Mouse (Mus musculus) thymus, adult 18-20 months (tissue): Measurements from ENCODE around the gene Pip5k1b.
A peak's percentile ranks its signal among the peaks of the same experiment; 100 is the strongest.

Experiments used
- DNase-seq, 2 experiments: peaks; one replicate each; pipeline ENCODE4 v3.0.0; 2022; ENCODE audit warnings: mixed read lengths in 2 of 2

Gene Pip5k1b

DNA sequence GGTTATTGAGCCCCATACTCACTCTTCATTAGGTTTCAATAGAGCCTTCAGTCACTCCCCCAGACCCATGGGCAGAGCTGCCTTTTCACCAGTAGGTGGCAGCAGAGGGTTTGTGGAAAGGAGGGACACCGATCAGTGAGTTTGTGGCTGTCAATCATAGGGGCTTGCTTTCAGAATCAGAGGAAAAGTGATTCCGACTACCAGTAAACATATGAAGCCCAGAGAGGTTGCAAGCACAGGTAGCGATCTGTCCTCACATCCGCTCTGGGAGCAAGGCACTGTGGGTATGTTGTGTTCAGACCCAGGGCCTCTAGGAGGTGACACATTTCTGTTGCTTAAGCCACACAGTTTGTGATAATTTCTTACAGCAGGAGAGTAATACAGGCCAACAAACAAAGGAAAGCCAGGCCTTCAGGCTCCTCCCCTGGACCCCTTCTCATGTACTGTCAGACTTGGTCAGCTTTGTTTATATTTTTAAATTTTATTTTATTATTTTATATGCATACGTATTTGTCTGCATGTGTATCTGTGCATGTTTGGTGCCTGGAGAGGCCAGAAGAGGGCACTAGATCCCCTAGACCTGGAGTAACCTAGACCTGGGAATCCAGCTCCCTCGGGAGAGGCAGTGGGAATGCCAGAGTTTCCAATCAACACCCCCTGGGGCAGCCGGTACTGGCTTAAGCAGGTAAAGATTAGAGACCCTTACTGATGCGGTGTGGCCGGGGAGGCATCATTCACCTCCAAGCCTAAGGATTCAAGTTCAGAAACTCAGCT is 254.5 kb downstream of the Pip5k1b start:
- peak; percentile 37 to 57 for DNase-seq

DNA sequence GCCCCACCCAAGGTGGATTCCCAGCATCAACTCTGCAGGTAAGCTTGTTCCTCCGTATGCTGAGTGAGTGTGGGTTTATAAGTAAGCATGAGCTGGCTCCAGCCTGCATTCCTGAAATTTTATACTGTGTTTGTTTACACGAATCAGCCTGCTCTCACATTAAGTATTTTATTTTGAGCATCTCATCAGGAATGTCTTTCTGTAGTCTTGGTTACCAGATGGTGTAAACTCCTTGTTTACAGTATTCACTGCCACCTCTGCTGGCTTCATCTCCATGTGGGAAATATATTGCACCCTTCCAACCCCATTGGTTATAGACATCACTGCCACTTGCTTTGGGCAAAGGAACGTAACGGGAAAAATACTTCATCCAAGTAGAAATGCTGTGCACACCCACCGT is 262.1 kb downstream of the Pip5k1b start:
- no peak for DNase-seq

DNA sequence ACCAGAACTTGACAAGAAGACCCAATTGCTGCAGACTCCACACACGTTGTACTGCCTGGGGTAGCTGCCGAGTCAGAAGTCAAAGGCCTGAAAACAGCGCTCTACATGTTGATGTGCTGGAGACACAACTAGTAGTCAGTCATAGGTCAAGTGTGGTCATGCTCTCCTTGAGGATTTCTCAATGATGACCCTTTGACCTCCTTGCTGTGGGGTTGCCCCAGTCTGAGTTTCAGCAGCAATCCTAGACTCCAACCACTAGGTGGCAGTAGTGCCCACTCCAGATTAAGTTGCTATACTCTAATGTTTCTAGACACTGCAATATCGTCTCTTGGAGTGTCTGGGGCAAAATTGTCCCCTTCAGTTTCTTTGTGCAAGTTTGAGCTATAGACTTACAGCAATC is 271.5 kb downstream of the Pip5k1b start:
- DNase-seq, result no peak

DNA sequence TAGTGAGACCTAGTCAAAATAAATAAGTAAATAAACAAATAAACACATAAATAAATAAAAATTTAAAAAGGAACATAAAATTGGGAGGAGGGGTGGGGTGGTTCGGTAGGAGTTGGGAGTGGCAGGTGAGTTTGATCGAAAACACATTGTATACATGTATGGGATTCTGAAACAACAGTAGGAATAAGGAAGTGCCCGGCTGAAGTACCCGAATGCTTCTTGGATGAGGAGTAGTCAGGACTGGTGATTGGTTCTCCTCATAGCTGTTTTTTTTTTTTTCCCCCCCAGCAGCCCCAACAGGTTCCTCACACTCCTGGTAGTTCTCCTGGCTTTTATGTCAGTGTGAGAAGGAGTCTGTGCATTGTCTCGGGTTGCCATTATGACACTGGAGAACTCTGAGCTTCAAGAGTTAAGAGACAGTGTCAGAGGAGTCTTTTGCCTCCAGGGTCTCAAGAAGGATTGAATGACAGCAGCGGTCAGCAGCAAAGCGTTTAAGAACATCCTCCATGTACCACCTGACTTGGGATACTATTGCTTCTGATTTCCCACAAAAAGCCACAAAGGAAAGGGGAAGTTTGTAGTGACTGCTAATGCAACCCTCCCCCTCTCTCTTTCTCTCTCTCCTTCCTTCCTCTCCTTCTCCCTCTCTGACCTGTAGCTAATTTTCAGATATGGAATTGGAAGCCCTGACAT is 274.2 kb downstream of the Pip5k1b start:
- no peak for DNase-seq

DNA sequence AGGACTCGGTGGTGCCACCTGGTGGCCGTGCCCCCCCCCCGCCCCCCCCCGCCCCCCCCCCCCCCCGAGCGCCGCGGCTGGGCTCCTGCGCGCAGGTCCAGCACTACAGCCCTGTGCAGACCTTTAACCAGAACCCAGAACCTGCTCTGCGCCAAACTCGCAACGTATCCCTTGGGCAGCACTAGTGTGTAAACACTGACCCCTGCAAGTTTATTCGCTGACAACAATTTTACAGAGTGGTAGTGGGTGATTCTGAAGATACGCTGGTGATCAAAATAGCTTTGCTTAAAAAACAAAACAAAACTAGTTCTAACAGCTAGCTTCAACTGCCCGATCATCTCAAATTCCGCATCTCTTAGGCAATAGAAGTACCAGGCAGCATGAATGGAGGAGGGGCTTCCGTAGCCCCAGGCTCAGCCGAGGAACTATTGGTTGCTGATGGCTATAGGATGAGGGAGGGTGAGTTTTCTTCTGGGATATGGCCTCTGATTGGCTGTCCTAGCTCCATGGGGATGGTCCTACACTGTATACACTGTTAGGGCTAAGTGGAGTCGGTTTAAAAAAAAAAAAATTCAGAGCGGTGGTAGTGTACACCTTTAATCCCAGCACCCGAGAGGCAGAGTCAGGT is 275.0 kb downstream of the Pip5k1b start, which contains the start of gene Fxn:
Gene Fxn, minus strand, starts transcription at position 5 of the 628 bp plus-strand sequence.
- peak in 1 of 2 experiments; percentile 38 for DNase-seq

DNA sequence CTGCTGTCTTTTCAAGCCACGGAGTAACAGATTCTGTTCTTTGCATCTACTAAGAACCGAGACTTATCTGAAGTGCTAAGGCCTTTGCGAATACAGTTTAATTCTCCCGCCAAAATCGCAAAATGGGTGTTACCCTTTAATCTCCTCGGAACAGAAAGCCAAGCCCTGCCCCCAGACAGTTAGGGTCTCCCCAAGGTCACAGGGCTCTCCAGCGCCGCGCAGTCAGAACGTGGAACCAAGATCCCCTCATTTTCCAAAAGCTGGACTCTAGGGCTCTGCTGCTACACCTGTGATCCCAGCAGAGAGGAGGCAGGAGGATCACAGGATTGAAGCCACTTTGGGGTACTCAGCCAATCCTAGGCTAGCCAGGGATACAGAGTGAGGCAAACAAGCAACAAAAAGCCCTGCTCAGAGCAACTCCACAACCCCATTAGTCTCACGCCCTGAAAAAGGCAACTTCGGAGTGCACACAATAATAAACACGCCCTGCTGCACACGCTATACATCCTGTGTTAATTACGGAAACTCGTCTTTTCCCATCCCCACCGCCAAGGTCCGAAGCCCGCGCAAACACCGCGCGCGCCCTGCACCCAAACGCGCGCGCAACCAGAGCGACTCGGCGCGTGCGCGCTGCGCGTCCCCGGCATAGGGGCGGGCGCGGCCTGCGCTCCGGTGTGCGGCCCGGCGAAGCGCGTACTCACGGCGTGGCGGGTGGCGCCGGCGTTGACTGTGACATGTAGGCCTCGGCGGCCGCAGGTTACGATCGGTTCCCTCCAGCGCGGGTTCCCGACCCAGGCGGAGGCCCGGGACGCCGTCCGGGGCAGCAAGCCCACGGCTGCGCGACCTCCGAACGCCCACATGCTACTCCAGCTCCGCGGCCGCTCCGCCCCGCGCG is 275.7 kb downstream of the Pip5k1b start:
- DNase-seq, result peak; percentile 56 to 59

DNA sequence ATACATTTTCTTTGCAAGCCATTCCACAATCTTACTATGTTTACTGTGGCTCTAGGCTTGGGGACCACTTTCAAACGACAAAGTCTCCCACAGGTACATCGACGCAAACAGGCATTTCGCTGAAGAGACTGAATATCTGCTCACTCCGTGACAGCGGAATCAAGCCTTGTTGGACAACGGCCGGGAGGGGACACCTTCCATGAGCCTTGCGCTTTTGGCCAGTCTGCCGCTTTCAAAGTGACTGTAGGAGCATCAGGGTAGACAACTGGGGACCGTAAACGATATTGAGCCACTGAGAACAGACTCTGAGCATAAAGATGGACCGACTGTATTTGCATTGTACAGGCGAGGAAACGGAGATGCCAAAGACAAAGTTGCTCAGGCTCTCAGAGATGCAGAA is 276.8 kb downstream of the Pip5k1b start:
- no peak for DNase-seq

DNA sequence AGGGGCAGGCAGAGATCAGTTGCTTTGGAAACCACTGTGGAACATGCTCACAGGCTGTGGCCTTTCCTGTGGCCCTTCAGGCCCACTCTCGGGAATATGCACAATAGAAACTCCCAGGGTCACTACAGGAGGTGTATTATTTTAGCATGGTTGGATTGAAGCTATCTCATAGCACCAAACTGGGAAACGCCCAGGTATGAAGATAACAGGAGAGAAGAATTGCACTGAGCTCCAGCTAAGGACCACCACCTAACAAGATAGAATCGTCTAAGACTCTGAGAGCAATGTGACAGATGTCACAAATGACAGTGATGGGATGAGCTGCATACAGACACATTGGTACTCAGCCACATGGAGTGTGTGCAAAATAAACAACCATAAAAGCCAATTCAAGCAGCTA is 281.4 kb downstream of the Pip5k1b start:
- no peak for DNase-seq

DNA sequence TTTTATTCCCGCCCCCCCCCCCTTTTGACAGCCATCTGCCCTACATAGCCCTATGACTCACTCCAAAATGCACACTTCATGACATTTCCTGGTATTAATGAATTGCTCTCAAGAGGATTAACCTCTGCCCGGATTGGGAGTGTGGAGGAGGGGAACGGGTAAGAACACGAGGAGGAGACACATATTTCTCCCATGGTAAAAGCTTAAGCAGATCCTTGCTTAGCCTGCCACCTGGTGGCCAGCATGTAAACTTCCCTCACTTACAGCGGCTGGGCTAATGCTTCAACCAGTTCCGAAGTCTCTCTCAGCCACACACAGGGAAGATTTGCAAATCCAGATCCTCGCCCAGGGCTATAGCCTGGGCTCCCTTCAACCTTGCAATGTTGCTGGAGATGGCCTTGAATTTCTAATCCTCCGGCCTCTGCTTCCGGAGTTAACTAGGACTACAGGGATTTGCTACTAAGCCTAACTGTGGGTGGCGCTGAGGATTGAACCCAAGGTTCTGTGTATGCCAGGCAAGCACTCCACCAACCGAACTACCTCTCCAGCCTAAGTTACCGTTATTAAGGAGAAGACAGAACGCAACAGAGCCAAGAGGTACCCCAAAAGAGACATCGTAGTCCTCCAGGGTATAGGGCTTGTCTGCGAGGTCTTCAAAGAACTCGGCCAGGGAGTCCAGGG is 283.8 kb downstream of the Pip5k1b start:
- peak in 1 of 2 experiments; percentile 29 for DNase-seq

DNA sequence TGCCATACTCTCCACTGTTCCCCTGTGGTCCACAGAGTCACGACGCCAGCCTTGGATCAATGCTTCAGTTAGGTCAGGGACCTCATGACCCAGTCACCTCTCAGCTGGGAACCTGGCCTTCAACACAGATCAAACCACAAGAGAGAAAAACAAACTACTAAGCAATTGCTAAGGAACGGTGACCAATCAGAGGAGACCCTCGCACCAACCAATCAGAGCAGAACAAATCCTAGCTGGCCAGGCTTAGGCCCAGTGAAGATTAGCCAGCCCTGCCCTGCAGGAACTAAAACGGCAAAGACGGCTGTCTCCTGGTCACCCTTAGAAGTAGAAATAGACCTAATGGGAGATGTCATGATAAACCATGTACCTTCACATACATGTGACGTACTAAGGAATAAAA is 284.3 kb downstream of the Pip5k1b start:
- no peak for DNase-seq

DNA sequence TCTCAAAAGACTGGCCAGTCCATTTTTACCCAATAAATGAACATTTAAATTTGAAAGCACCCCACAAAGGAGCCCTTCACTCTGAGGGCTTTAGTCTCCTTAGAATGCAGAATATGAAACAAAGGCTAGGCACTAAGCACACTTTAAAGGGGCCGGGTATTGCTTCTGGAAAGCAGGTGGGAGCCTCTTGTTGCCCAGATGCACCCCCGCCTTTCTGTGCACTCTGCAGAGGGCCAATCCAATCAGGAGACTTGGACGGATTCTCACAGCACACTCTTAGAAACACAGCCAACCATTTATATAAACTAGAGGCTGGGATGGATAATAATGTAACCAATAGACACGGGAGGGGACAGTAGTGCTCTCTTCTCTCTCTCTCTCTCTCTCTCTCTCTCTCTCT is 287.1 kb downstream of the Pip5k1b start:
- DNase-seq, result no peak

DNA sequence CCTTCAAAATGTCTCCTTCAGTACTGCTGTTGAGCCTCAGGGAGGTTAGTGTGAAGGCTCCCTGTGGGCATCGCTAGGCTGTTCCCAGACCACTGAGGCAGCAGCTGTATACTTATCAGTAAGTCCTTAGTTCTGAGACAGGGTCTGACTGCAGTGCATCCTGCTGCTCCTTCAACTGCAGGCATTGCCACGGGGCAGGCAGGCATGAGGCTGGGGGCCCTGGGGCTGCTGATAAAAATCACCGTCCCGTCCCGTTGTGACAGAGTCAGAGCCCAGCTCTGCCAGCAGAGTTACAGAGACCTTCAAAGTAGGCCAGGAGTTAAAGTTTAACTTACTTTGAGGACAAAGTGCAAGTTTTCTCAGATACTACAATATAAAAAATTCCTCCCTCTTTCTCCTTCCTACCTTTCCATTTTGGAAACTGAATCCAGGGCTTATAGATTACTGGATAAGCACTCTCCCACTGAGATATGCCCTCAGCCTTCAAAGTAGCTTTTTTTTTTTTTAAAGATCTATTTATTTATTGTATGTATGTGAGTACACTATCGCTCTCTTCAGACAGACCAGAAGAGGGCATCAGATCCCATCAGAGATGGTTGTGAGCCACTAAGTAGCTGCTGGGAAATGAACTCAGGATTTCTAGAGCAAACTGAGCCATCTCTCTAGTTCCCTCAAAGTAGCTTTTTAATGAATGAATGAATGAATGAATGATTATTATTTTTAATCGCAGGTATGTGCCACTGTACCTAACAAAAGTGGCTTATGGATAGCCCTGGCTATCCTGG is 289.4 kb downstream of the Pip5k1b start:
- no peak for DNase-seq

DNA sequence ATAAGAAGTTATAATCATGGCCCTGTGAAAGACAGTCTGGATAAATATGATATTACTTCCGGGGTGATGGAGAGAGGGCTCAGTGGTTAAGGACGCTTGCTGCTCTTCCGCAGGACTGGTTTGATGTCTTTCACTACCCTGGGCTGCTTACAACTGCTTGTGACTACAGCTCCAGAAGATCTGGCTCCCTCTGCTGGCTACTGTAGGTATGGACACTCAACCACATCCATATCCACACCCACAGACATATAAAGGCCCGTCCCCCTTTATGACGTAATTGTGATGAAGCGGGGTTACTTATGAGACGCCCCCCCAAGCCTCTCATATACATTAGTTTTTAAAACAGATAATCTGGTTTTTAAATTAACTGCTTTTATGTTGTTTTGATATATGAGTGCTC is 290.7 kb downstream of the Pip5k1b start:
- peak in 1 of 2 experiments; percentile 36 for DNase-seq

DNA sequence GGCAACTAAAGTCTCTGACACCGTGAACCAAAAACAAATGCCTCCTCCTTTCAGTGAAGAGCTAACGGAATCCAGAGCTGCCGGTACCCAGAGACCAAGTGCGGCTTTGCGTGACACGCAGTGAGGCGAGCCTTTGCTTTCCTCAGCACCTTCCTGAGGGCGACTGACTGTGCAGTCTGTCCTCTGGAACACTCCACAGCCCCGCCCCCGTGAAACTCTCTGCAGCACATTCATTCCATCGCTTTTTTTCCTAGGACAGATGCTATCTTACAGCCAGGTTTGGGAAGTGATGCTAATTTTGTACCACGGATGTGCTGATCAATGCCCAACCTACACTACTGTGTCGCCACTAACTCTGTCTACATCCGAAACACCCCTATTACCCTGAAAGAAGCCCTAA is 292.9 kb downstream of the Pip5k1b start:
- no peak for DNase-seq

DNA sequence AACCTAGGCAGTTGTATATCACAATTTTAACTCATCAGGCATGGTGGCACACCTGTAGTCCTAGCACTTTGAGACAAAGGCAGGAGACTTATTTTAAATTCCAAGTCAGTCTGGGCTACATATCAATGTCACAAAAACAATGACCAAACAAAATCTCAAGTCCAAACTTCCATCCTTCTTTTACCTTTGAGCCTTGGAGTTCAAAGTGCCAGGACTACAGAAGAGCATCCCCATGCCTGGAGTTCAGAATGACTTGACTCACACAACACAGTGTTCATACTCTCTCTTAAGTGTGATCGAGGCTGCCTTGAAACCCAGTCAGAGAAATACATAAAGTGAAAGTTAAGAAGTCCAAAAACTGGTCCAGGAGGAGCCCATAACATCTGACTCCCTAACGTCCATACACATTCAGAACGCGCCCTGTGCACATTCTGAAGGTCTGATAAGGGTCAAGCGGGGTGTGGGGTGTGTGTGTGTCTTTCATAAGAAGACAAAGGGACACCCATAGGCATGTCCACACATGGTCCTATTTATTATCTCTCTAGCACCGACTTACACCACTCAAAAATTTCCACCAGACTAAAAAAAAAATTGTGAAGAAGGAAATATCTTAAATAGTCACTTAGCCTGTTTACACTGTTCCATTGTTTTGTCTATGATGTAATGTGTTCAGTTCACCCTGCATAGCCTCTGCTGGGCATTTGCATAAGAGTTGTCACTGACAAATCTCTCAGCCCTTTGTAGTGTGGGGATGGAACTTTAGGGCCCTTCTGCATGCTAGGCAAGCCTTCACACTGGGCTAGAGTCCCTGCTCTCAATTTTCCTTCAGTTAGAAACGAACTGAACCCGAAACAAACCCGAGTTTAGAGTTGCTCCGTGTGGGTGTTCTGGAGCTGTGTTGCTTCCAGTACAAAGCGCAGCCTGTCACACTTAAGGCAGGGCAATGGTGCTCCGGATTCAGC is 296.0 kb downstream of the Pip5k1b start:
- no peak for DNase-seq

DNA sequence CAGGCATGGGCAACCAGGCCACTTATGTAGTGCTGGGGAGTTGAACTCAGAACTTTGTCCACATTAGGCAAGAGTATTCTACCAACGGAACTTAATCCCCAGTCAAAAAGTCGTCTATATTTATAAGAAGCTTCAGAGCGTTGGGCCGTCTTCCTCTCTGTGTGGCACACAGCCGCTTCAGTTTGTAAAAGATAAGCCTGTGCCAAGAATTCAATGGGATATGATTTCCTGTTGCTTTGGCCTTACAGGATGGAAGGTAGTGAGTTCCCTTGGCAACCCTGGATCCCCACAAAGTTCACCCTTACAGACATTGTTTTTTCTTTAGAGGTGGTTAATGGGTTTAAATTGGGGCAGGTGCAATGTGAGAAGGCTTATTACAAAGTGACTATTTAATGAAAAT is 297.3 kb downstream of the Pip5k1b start:
- DNase-seq, result no peak

DNA sequence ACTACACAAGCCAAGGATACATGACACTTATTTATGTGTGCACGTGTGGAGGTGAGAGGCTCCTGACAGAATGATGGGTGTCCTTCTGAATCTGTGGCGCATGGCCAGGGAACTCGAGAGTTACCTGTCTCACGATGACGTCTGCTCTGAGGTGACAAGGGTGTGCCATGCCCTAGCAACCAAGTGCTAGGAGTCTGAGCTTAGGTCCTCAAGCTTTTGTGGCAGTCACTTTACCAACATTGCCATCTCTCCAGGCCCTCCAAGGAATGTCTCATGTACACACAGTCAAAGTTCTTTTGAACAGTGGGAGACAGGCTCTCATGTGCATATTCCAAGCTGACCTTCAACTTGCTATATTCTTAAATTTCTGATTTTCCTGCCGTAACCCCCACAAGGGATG is 297.7 kb downstream of the Pip5k1b start:
- no peak for DNase-seq

DNA sequence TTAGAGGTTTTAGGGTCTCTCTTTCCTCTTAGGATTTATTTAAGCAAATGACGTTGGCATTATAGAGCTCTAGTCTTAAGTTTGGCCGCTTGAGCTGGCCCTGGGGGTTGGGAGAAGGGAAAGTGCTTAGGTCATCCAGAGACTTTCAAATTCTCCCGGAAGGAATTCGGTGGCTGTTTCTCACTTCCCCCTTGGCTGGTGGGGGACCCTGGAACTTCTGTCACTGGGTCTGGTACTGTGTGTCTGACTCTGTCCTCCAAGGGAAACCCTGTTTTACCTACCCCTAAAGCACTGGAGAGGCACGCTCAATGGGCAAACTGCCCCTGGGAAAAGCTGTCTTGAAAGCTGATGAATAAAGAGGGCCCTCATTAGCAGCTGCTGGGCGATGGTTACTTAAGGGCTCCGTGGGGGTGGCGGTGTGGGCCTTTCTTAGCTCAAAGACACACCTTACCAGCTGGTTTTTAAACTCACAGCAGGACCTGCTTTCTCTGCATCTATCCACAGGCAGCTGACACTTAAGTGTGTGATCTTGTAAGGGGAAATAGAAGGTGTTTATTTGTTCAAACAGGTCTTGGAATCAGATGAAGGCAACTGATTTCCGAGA is 301.9 kb downstream of the Pip5k1b start:
- no peak for DNase-seq

DNA sequence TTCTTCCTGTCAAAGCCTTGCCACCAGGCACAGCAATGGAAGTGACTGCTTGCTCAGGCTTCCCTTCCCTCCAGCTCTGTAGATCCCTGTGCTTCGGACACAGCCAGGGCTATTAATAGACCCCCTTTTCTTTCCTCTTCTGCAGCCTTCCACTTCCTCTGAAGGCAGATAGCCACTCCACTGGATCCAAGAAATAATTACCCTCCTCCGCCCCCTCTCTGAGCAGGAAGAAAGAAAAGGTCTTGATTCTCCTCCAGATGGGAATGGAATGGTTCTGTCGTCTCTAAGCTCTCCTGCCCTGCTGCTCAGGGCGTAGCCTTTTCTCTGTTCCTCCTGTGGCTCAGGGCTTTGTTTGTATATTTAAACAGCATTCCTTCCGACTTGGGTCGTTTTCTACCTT is 303.8 kb downstream of the Pip5k1b start:
- DNase-seq, result no peak
